Mouse (Mus musculus): ENCODE results near the gene Fhod1. TPM values are rescaled to one million over a fixed set of nuclear protein-coding genes. Genes with fewer than 3 reads are reported as not detected.

Gene Fhod1
- total RNA-seq (2021) = 11.9 and 15.7 TPM in 2 replicates
- long read RNA-seq, experiment 1, partial matches to known transcripts = 6 of 9 reads
- long read RNA-seq, experiment 1, other reads (novel, unspliced or antisense) = 1 of 9 reads
- long read RNA-seq, experiment 2, partial matches to known transcripts = 5 of 6 reads
- long read RNA-seq, experiment 2, other reads (novel, unspliced or antisense) = 1 of 6 reads

DNA sequence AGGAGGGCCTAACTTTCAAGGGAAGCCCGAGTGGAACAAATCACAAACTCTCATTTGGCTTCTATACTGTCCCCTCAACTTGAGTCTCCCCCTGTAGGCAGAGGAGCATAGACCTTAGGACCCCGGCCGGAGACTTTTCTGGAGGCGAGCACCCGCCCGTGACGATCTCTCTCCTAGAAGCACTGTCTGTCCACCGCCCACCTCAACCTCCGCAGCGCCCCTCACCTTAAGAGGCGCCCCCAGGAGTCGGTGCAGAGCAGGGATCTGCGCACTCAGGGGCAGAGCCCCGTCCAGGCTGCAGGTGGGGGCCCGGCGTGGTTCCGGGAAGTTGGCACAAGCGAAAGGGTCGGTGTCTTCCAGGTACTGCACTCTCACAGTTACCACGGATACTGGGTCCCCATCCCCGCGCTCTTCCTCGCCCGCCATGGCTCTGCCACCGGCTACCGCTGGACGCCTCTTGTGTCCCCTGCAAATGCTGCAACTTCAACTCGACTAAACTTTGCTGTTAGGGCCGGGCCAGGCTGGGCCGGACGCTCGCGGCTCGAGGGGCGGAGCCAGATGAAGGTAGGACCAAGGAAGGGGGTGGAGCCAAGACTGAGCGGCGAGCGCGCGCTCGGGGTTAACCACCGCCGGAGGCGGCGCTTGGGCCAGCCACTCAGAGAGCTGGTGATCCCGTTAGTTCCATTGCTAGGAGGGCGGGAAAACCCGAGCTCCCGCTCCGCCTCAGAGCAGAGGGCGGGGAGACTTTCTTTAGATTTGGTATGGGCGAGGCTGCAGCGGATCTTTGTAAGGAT lies at the start of gene Fhod1:
Gene Fhod1 (minus strand): TSS at position 526 of the 794 bp plus-strand sequence.
- peak; percentile 96 for DNase-seq

DNA sequence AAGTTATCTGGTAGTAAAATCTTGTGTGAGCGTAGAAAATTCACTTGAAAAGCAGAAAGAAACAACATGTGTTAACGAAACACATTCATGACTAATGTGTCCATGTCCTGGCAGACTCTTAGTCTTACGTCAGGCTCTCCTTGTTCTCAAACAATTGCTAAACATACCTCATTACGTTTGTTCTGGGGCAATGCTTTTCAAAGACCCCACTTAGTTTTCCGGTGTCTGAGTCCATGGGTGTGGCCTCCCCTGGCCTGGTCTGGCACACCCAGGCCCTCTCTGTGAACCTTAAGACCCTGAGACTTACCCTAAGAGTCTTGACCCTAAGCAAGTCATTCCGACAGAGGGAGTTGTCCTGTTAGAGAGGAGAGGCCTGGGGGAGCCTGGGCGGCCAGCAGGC lies 46.2 kb upstream of the Fhod1 start:
- no peak for DNase-seq

DNA sequence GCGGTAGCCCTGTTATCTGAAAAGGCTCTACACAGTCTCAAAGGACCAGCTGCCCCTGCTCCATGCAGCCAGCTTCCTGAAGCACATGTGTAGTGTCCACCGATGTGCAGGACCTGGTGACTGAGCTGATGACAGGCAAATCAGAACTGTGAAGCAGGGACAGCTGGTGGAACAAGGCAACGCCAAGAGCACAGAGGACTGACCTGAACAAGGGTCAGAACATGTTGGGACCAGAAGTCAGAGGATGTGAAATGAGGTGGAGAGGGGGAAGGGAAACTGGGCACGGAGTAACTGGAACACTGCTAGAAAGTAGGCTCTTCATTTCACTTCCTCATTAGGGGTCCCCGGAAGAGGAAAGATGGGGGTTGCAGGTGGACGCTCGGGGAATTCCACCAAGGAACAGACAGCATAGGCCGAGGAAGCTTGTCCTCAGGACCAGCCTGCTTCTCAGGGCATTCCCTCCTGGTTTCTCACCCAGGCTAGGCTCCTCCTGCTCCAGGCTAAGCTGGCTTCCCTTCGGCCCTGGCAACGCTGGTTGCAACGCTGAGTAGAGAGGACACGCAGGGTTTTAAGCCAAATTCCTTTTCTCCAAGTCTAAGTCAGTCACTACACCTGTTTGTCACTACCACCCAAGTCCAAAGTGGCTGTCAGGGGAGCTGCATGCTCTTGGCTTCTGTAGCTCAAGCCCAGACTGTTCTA lies 45.5 kb upstream of the Fhod1 start:
- DNase-seq = no peak

- peak; percentile 35 for DNase-seq
Observed at GRCm38 (mm10) chr8:105389096-105389495, 41.3 kb upstream of the Fhod1 start.

- DNase-seq = no peak
Observed at GRCm38 (mm10) chr8:105387151-105387550, 39.4 kb upstream of the Fhod1 start.

DNA sequence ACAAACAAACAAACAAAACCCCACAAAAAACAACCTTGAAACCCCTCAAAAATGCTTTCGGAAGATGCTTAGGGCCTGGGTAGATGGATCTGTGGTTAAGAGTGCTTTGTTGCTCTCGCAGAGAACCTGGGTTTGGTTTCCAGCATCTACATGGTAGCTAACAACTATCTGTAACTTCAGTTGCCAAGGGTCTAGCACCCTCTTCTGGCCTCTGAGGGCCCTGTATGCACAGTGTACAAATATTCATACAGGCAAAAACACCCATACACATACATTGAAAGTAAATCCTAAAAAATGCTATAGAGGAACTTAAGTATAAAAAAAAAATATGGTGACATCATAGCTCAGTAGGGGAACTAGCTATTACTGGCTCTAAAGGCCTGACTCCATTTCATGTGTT lies 36.3 kb upstream of the Fhod1 start:
- no peak for DNase-seq

- peak; percentile 46 for DNase-seq
Observed at GRCm38 (mm10) chr8:105380308-105380707, 32.6 kb upstream of the Fhod1 start.

- peak; percentile 49 for DNase-seq
Observed at GRCm38 (mm10) chr8:105378673-105379072, 30.9 kb upstream of the Fhod1 start.

DNA sequence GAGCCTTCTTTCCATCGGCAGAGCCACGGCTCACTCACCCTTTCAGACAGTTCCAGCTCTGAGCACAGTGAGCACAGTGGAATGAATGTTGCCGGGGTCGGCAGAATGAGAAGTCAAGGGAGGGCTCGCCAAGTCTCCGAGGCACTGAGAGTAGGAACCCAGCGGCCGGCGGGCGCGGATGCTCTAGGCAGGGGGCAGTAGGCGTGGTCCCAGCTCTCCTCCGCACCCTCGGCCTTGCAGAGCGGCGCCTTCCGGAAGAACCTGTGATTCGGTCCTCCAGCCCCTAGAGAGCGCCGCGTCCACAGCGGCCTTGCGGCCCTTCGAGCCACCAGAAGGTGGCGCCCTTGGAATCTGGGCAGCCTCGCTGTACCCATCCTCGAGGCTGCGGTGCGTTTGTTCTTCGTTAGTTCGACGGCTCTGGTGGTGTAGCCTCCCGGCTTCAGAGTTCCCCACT lies 26.8 kb upstream of the Fhod1 start:
- peak; percentile 65 for DNase-seq

DNA sequence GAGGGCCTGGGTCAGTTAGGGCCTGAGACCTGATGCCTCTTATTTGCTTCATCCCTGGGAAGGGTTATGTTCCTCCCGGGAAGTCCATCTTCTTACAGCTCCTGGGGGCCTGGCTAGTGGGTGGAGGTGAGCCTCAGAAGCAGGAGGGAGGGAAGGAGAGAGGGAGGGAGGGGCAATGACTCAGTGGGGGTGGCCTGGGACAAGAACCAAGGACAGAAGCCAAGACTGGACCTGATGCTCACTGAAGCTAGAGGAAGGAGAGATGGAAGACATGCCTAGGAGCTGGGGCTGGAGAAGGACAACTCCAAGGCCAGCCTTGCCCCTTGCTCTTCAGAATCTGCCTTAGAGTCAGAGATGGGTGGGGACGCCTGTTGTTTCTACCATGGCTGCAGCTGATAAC lies 25.3 kb upstream of the Fhod1 start, which contains the start of gene Plekhg4:
Gene Plekhg4 (plus strand): TSS at position 243 of the 400 bp plus-strand sequence.
- peak; percentile 67 for DNase-seq

DNA sequence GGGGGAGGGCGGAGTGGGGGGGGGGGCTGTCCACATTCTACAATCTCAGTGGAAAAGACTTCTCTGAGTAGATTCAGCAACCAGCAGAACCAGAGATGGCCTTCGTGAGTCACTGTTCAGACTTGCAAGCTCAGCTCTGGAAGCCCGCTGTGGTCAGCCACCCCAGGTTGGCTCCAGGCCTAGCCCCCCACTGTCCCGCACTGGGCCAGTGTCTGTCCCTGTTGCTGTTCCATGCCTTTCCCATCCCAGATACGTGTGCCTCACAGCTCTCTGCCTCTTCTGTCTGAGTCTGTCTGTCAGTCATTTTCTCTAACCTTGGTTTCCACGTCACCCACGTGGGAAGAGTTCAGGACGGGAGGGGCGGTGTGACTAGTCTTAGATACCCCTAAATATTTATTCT lies 24.7 kb upstream of the Fhod1 start:
- peak; percentile 53 for DNase-seq

DNA sequence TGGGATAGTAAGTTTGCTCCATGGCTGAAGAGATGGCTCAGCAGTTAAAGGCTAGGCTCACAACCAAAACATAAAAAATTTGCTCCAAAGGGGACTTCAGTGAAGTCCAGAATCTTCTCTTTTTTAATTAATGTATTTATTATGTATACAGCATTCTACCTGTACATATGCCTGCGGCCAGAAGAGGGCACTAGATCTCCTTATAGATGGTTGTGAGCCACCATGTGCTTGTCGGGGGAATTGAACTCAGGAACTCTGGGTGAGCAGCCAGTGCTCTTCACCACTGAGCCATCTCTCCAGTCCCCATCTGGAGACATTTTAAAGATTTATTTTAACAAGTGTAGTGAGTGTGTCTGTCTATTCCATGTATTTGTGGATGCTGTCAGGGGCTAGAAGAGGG lies 19.4 kb upstream of the Fhod1 start:
- peak; percentile 45 for DNase-seq

GRCm38 (mm10) chr8:105361751-105362702 lies 14.3 kb upstream of the Fhod1 start:
- DNase-seq = peak; percentile 41

DNA sequence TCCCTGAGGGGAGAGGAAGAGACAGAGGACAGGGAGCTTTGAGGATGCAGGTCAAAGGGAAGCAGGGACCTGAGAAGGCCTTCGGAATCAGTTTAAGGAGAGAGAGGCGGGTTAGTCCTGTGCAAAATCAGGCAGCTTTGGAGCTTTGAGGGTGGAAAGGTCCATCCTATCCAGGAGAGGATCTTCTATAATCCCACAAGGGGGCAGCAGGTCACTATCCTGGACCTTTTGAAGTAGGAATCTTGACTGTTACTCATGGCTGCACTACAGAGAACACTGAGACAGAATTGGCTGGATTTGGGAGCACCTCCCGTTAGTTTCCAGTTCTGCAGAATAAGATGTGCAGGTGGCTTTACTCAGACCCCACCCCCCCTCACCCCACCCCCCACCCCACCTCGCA lies 11.9 kb upstream of the Fhod1 start:
- DNase-seq = peak; percentile 56

- DNase-seq = no peak
Observed at GRCm38 (mm10) chr8:105359208-105359607, 11.5 kb upstream of the Fhod1 start.

GRCm38 (mm10) chr8:105356681-105357080 lies 8.9 kb upstream of the Fhod1 start:
- no peak for DNase-seq

- DNase-seq = peak; percentile 45
Observed at GRCm38 (mm10) chr8:105355179-105356024, 7.6 kb upstream of the Fhod1 start.

- DNase-seq = no peak
Observed at GRCm38 (mm10) chr8:105354549-105354948, 6.8 kb upstream of the Fhod1 start.

- DNase-seq = no peak
Observed at GRCm38 (mm10) chr8:105353583-105354135, 5.9 kb upstream of the Fhod1 start.

- DNase-seq = no peak
Observed at GRCm38 (mm10) chr8:105350186-105350585, 2.4 kb upstream of the Fhod1 start.
